Mouse (Mus musculus) cerebellum, adult 2 months (tissue): ENCODE data around the gene Myocd.

Source experiments
- CTCF ChIP-seq: fragments of 200-500 bp; IDR thresholded peaks from 2 replicates; pipeline ENCODE4 v1.5.1; 2011; ENCODE audit warnings: low read depth, mild to moderate bottlenecking, control low read depth, low read length, moderate library complexity, borderline replicate concordance; ENCODE audit not compliant: insufficient read depth
- POLR2A ChIP-seq: fragments of 200-500 bp; IDR thresholded peaks from 2 replicates; pipeline ENCODE4 v1.6.1; 2011; ENCODE audit warnings: low read length, control low read depth, borderline replicate concordance; ENCODE audit not compliant: insufficient read depth

GRCm38 (mm10) chr11:65214954-65215629 is 54.7 kb downstream of the Myocd start:
- TF ChIP-seq CTCF = no peak
- no peak for TF ChIP-seq POLR2A
